Mouse (Mus musculus) myocyte (in vitro differentiated cells): ENCODE measurements around the gene AC124108.1.

Experiments
- CEBPB ChIP-seq: IDR thresholded peaks from 2 replicates; pipeline ENCODE4 v1.6.1; 2011; ENCODE audit warnings: mild to moderate bottlenecking, moderate library complexity; ENCODE audit not compliant: poor library complexity, insufficient read depth, severe bottlenecking
- E2F4 ChIP-seq: IDR thresholded peaks from one replicate; pipeline ENCODE4 v1.6.1; 2011; ENCODE audit warnings: mild to moderate bottlenecking, control low read depth, moderate library complexity; ENCODE audit not compliant: insufficient read depth
- MAX ChIP-seq: IDR thresholded peaks from one replicate; pipeline ENCODE4 v1.6.1; 2011; ENCODE audit warnings: low read depth, mild to moderate bottlenecking, control low read depth
- MYOD1 ChIP-seq, 3 experiments: IDR thresholded peaks; one replicate each; pipeline ENCODE4 v1.6.1; 2011; ENCODE audit warnings: control low read depth in 2 of 3, low read depth in 2 of 3, mild to moderate bottlenecking in 2 of 3, moderate library complexity in 1 of 3; ENCODE audit not compliant: insufficient read length in 2 of 3, control insufficient read depth in 1 of 3
- POLR2A ChIP-seq: IDR thresholded peaks from one replicate; pipeline ENCODE4 v1.6.1; 2011; ENCODE audit warnings: low read depth, mild to moderate bottlenecking, control low read depth, moderate library complexity; ENCODE audit not compliant: insufficient read length
- POLR2AphosphoS2 ChIP-seq: IDR thresholded peaks from one replicate; pipeline ENCODE4 v1.6.1; 2011; ENCODE audit warnings: low read depth, control low read depth; ENCODE audit not compliant: insufficient read length
- REST ChIP-seq: IDR thresholded peaks from one replicate; pipeline ENCODE4 v1.6.1; 2011; ENCODE audit warnings: mild to moderate bottlenecking, control low read depth, moderate library complexity; ENCODE audit not compliant: insufficient read depth, insufficient read length
- SRF ChIP-seq: IDR thresholded peaks from one replicate; pipeline ENCODE4 v1.6.1; 2011; ENCODE audit warnings: low read depth; ENCODE audit not compliant: control insufficient read depth, insufficient read length
- TCF3 ChIP-seq: IDR thresholded peaks from one replicate; pipeline ENCODE4 v1.6.1; 2011; ENCODE audit warnings: low read depth, control low read depth; ENCODE audit not compliant: insufficient read length
- USF1 ChIP-seq: IDR thresholded peaks from one replicate; pipeline ENCODE4 v1.6.1; 2011; ENCODE audit warnings: low read depth, mild to moderate bottlenecking, control low read depth, moderate library complexity

DNA sequence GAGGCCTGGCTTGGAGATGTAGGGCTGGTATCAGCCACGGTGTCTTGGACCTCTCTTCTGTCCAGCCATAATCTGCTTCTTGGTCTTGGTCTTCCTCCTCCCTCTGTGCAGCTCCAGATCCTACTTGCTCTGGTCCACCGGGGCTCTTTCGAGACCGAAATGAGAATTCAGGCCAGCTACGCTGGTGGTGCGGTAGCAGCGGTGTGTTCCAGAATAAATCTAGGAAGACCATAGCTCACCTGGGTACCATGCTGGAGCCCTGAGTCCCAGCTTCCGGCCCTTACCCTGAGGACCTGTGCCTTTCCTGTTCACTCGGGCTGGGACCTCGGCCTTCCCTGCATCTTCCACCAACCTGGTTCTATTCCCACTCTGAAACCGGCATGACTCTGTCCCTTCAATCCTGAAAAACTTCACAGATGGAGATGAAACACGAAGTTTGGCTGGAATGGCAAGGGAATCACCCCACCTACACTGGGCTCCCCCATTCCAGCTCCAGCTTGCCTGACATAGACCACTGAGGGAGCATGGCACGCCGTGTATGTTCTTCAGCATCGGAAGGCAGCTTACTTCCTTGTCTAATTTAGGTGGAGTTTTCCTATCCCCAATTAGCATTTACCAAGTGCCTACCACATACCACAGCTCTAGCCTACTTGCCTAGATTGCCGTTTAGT, 7.3 kb downstream of the AC124108.1 start:
- TF ChIP-seq SRF: no peak
- no peak for TF ChIP-seq POLR2A
- no peak for TF ChIP-seq TCF3
- TF ChIP-seq MAX: no peak
- TF ChIP-seq CEBPB: no peak
- TF ChIP-seq MYOD1 (IDR thresholded peaks at IDR 0.05; ENCODE audit: control insufficient read depth in 1 of 3, insufficient read length in 2 of 3, low read depth in 2 of 3): no peak
- TF ChIP-seq USF1: no peak
- no peak for TF ChIP-seq REST
- TF ChIP-seq POLR2AphosphoS2: no peak
- no peak for TF ChIP-seq E2F4
